Mouse (Mus musculus) lung, postnatal 0 days (tissue): ENCODE results near the gene Ccdc74a.

Experiments used
- CTCF ChIP-seq: IDR thresholded peaks from 2 replicates; pipeline ENCODE4 v1.5.1; 2016; ENCODE audit warnings: antibody characterized with exemption, mild to moderate bottlenecking
- EP300 ChIP-seq: IDR thresholded peaks from 2 replicates; pipeline ENCODE4 v1.6.1; 2016; ENCODE audit warnings: antibody characterized with exemption, mild to moderate bottlenecking, control low read depth

DNA sequence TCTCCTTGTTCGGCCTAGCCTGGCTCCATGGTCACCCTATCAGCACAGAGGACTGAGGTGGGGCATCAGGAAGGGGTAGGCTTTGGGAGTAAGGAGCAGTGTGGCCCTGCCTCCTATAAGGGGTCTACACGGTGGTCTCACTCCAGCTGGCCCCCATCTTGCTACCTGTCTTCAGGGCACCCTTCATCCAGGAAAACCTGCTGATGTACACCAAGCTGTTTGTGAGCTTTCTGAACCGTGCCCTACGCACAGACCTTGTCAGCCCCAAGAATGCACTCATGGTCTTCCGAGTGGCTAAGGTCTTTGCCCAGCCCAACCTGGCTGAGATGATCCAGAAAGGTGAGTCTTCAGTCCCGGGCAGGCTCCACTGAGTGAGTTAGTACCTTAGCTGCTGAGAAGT is 6.3 kb upstream of the Ccdc74a start:
- no peak for TF ChIP-seq CTCF
- no peak for TF ChIP-seq EP300
